Mouse (Mus musculus) ES-Bruce4 (cell line): Measurements from ENCODE around the gene Gyg. TPM values are rescaled to one million over a fixed set of nuclear protein-coding genes. Genes with fewer than 3 reads are reported as not detected.
"Not testable (repeated sequence)": the region's sequence is repeated elsewhere in the genome, so short reads cannot be mapped to it uniquely, and the experiment has no call there.

Experiments used
- H3K27ac ChIP-seq: 2 replicates; pipeline ENCODE4 v1.5.1; 2012; ENCODE audit warnings: low read length, inconsistent platforms; ENCODE audit not compliant: insufficient read depth
- H3K27me3 ChIP-seq: 2 replicates; pipeline ENCODE4 v1.6.1; 2012; ENCODE audit warnings: mild to moderate bottlenecking, low read length, inconsistent platforms; ENCODE audit not compliant: control insufficient read depth, poor library complexity, insufficient read depth, severe bottlenecking
- H3K36me3 ChIP-seq: 2 replicates; pipeline ENCODE4 v1.6.1; 2012; ENCODE audit warnings: inconsistent platforms, mild to moderate bottlenecking, low read length, moderate library complexity; ENCODE audit not compliant: control insufficient read depth, poor library complexity, insufficient read depth, severe bottlenecking
- H3K4me1 ChIP-seq: one replicate; pipeline ENCODE4 v1.8.1; 2011; ENCODE audit warnings: low read length; ENCODE audit not compliant: control insufficient read depth, insufficient read depth
- H3K4me3 ChIP-seq: 2 replicates; pipeline ENCODE4 v1.5.1; 2011; ENCODE audit warnings: low read depth, mild to moderate bottlenecking, low read length
- H3K9ac ChIP-seq: 2 replicates; pipeline ENCODE4 v1.6.1; 2012; ENCODE audit warnings: low read depth, mild to moderate bottlenecking, inconsistent platforms; ENCODE audit not compliant: poor library complexity, severe bottlenecking
- H3K9me3 ChIP-seq: replicated peaks from 2 replicates; pipeline ENCODE4 v1.6.1; 2012; ENCODE audit warnings: mild to moderate bottlenecking, low read length, inconsistent platforms; ENCODE audit not compliant: control insufficient read depth, poor library complexity, insufficient read depth, severe bottlenecking
- CTCF ChIP-seq: IDR thresholded peaks from one replicate; pipeline ENCODE4 v1.8.1; 2011; ENCODE audit warnings: low read depth, low read length
- EP300 ChIP-seq: IDR thresholded peaks from 2 replicates; pipeline ENCODE4 v1.6.1; 2011; ENCODE audit warnings: low read depth, low read length; ENCODE audit not compliant: insufficient read depth
- POLR2A ChIP-seq: IDR thresholded peaks from one replicate; pipeline ENCODE4 v1.8.1; 2011; ENCODE audit warnings: low read length; ENCODE audit not compliant: insufficient read depth
- polyA plus RNA-seq: library from polyadenylated mRNA; stranded (reverse); fragments of >200 nt; gene quantifications from 2 replicates; pipeline ENCODE4 v1.2.4, GENCODE M21; 2011; ENCODE audit warnings: low read depth; ENCODE audit not compliant: missing spikeins, insufficient read depth, insufficient read length

Gyg gene
- polyA plus RNA-seq, 1 experiment: 38.4 TPM

- Histone ChIP-seq H3K9me3 (no peaks in the 10 kb centered on the region), H3K4me3 (no peak overlapping the region), H3K9ac (no peak overlapping the region), H3K36me3 (no peaks in the 10 kb centered on the region), H3K27me3 (no peaks in the 10 kb centered on the region), H3K4me1 (peaks cover 2% of the 10 kb centered on the region), H3K27ac (no peak overlapping the region)
- TF ChIP-seq POLR2A (no peak), EP300 (no peak), CTCF (no peak)
Measured at GRCm38 (mm10) chr3:20127047-20127595, 28.0 kb downstream of the Gyg start.

- Histone ChIP-seq H3K36me3 (no peaks in the 10 kb centered on the region), H3K4me3 (no peak overlapping the region), H3K27me3 (no peaks in the 10 kb centered on the region), H3K9me3 (no peaks in the 10 kb centered on the region), H3K27ac (no peak overlapping the region), H3K9ac (no peak overlapping the region), H3K4me1 (peaks cover 2% of the 10 kb centered on the region)
- TF ChIP-seq POLR2A: no peak
Measured at GRCm38 (mm10) chr3:20125604-20126003, 29.5 kb downstream of the Gyg start.

- H3K4me1 ChIP-seq, H3K36me3 ChIP-seq: not testable (repeated sequence)
Measured at GRCm38 (mm10) chr3:20121582-20121981, 33.5 kb downstream of the Gyg start.

DNA sequence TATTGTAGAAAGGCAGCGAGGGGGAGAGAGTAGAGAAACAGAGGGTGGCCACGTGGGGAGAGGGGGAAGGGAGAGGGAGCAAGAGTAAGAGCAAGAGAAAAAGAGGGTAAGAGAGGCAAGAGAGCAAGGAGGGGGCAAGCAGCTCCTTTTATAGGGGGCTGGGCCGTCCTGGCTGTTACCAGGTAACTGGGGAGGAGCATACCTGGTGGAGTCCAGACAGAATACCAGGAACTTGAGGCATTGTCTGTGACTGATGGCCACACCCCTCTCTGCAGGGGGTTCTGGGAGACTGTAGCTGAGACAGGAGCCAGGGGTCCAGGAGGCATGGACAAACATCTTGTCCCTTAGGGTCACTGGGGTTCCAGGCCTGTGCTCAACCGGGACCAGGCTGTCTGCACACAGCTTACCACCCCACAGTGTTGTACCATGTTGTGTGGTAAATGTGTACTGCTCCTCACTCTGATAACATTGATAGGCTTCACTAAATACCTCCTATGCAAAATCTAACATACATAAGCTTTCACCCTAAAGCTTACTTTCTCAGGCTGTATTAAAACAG, 35.4 kb downstream of the Gyg start:
- Histone ChIP-seq H3K4me3 (no peak overlapping the region), H3K36me3 (peaks cover 12% of the 10 kb centered on the region), H3K9me3 (no peaks in the 10 kb centered on the region), H3K27me3 (no peaks in the 10 kb centered on the region), H3K27ac (peak overlapping the region; percentile 14; the same call in 1 of the 2 replicates), H3K4me1 (no peaks in the 10 kb centered on the region), H3K9ac (no peak overlapping the region)
- TF ChIP-seq EP300: 0 out of 2 replicates have a peak, but pooled peaks have one; percentile 10
- no peak for TF ChIP-seq POLR2A

More at GRCm38 (mm10) chr3:20121582-20121981, 33.5 kb downstream of the Gyg start:
- H3K27ac ChIP-seq, H3K9ac ChIP-seq, H3K27me3 ChIP-seq, H3K9me3 ChIP-seq, H3K4me3 ChIP-seq: not testable (repeated sequence)

DNA sequence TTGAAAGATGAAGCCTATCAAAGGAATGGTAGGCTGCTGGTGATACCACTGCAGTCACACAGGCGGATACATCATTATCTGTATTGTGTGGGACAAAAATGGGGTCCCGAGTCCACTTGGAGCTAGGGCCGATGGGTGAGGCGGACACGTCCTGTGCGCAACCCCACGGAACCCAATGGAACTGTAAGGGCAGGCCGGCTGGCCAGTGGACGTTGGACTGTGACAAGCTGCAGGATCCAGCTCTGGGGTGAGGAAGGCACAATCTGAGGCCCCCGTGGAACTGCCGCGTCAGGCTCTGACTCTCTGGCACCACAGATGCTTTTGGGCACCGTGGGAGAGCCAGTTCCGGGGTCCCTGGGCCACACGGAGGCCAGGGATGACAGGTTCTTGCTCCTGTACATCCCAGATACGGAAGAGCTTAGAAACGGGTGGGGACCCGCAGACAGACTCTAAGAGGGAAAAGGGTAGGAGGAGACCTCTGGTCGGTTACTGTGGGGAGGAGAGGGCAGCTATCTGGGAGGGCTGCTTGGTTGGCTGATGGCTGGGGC, 36.0 kb downstream of the Gyg start:
- no peaks in the 10 kb centered on the region for H3K4me1 ChIP-seq
- H3K9ac ChIP-seq: no peak overlapping the region
- H3K4me3 ChIP-seq: no peak overlapping the region
- no peaks in the 10 kb centered on the region for H3K27me3 ChIP-seq
- peak overlapping the region; percentile 14; the same call in 1 of the 2 replicates for H3K27ac ChIP-seq
- TF ChIP-seq EP300 (no peak), CTCF (no peak), POLR2A (no peak)
- peaks cover 12% of the 10 kb centered on the region for H3K36me3 ChIP-seq
- H3K9me3 ChIP-seq: no peaks in the 10 kb centered on the region

DNA sequence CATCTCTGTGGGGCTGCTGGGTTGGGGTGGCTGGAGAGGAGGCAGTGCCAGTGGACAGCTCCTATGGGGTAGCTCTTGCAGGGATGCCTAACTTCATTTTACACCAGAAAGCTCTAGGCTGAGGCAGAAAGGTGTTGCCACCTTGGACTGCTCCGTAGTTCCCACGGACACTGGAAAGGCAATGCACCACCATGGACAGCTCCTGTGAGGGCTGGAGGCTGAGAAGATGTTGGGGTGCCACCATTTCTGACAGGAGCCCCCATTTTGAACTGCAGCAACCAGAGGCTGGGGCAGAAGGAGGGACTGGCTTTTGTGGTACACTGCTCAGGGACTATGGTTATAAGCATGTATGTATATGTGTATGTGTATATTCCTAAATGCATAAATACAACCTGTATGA, 43.2 kb downstream of the Gyg start:
- no peaks in the 10 kb centered on the region for H3K27me3 ChIP-seq
- no peak overlapping the region for H3K9ac ChIP-seq
- TF ChIP-seq EP300 (no peak), POLR2A (no peak), CTCF (no peak)
- H3K4me3 ChIP-seq: no peak overlapping the region
- H3K4me1 ChIP-seq: no peaks in the 10 kb centered on the region
- peaks cover 20% of the 10 kb centered on the region for H3K36me3 ChIP-seq
- H3K27ac ChIP-seq: no peak overlapping the region
- no peaks in the 10 kb centered on the region for H3K9me3 ChIP-seq
